Mouse (Mus musculus) cortical plate, adult 2 months (tissue): ENCODE measurements around the gene Csrp1. TPM values are rescaled to one million over a fixed set of nuclear protein-coding genes. Genes with fewer than 3 reads are reported as not detected.

Experiments
- H3K27ac ChIP-seq: fragments of 200-500 bp; 2 replicates; pipeline ENCODE4 v1.5.1; 2012; ENCODE audit warnings: low read length, control low read depth, inconsistent platforms; ENCODE audit not compliant: insufficient read depth
- H3K4me1 ChIP-seq: fragments of 200-500 bp; 2 replicates; pipeline ENCODE4 v1.6.1; 2011; ENCODE audit warnings: low read length; ENCODE audit not compliant: control insufficient read depth, insufficient read depth
- H3K4me3 ChIP-seq: fragments of 200-500 bp; 2 replicates; pipeline ENCODE4 v1.5.1; 2011; ENCODE audit warnings: mild to moderate bottlenecking, low read length, control low read depth; ENCODE audit not compliant: insufficient read depth
- CTCF ChIP-seq: fragments of 200-500 bp; IDR thresholded peaks from 2 replicates; pipeline ENCODE4 v1.5.1; 2011; ENCODE audit warnings: mild to moderate bottlenecking, control low read depth, low read length; ENCODE audit not compliant: insufficient read depth; ENCODE audit errors: extremely low read depth
- POLR2A ChIP-seq: fragments of 200-500 bp; IDR thresholded peaks from 2 replicates; pipeline ENCODE4 v1.6.1; 2011; ENCODE audit warnings: mild to moderate bottlenecking, low read length, control low read depth; ENCODE audit not compliant: insufficient read depth; ENCODE audit errors: extremely low read depth
- polyA plus RNA-seq: library from polyadenylated mRNA; depleted of rRNA; stranded (reverse); fragments of >200 nt; gene quantifications from 2 replicates; pipeline ENCODE4 v1.2.3, GENCODE M21; 2012

The Csrp1 gene
- polyA plus RNA-seq, 1 experiment: 369 TPM

GRCm38 (mm10) chr1:135746248-135746647 lies 26.4 kb downstream of the Csrp1 start:
- Histone ChIP-seq H3K27ac (no peak overlapping the region), H3K4me1 (no peaks in the 10 kb centered on the region), H3K4me3 (no peak overlapping the region)
- TF ChIP-seq CTCF (no peak), POLR2A (no peak)

- peaks cover 3% of the 10 kb centered on the region; the same call in 1 of the 2 replicates for H3K4me1 ChIP-seq
Measured at GRCm38 (mm10) chr1:135752737-135753348, 33.0 kb downstream of the Csrp1 start.

GRCm38 (mm10) chr1:135755287-135755686 lies 35.4 kb downstream of the Csrp1 start:
- Histone ChIP-seq H3K4me1 (peaks cover 3% of the 10 kb centered on the region; the same call in 1 of the 2 replicates), H3K27ac (no peak overlapping the region), H3K4me3 (no peak overlapping the region)
- TF ChIP-seq CTCF: no peak
- TF ChIP-seq POLR2A: no peak

More at GRCm38 (mm10) chr1:135752737-135753348, 33.0 kb downstream of the Csrp1 start:
- no peak for TF ChIP-seq POLR2A
- peak; percentile 88 for TF ChIP-seq CTCF
- Histone ChIP-seq H3K4me3 (no peak overlapping the region), H3K27ac (no peak overlapping the region)

GRCm38 (mm10) chr1:135755913-135756312 lies 36.1 kb downstream of the Csrp1 start:
- Histone ChIP-seq H3K4me3 (no peak overlapping the region), H3K27ac (no peak overlapping the region), H3K4me1 (peaks cover 3% of the 10 kb centered on the region; the same call in 1 of the 2 replicates)
- TF ChIP-seq CTCF: no peak
- no peak for TF ChIP-seq POLR2A

GRCm38 (mm10) chr1:135757287-135757686 lies 37.4 kb downstream of the Csrp1 start:
- Histone ChIP-seq H3K4me3 (no peak overlapping the region), H3K27ac (no peak overlapping the region), H3K4me1 (peaks cover 3% of the 10 kb centered on the region; the same call in 1 of the 2 replicates)
- no peak for TF ChIP-seq CTCF
- TF ChIP-seq POLR2A: no peak

GRCm38 (mm10) chr1:135759685-135760084 lies 39.8 kb downstream of the Csrp1 start:
- peaks cover 3% of the 10 kb centered on the region; the same call in 1 of the 2 replicates for H3K4me1 ChIP-seq
- no peak overlapping the region for H3K4me3 ChIP-seq
- TF ChIP-seq POLR2A (no peak), CTCF (no peak)
- H3K27ac ChIP-seq: no peak overlapping the region

GRCm38 (mm10) chr1:135760216-135760615 lies 40.4 kb downstream of the Csrp1 start:
- TF ChIP-seq POLR2A (no peak), CTCF (0 out of 2 replicates have a peak, but pooled peaks have one; percentile 13)
- Histone ChIP-seq H3K4me1 (peaks cover 3% of the 10 kb centered on the region; the same call in 1 of the 2 replicates), H3K27ac (no peak overlapping the region), H3K4me3 (no peak overlapping the region)

GRCm38 (mm10) chr1:135761728-135762127 lies 41.9 kb downstream of the Csrp1 start:
- H3K4me3 ChIP-seq: no peak overlapping the region
- H3K27ac ChIP-seq: no peak overlapping the region
- no peak for TF ChIP-seq CTCF
- TF ChIP-seq POLR2A: no peak
- peaks cover 3% of the 10 kb centered on the region; the same call in 1 of the 2 replicates for H3K4me1 ChIP-seq

- no peak overlapping the region for H3K27ac ChIP-seq
- TF ChIP-seq POLR2A: no peak
- no peak for TF ChIP-seq CTCF
- H3K4me3 ChIP-seq: no peak overlapping the region
- no peaks in the 10 kb centered on the region; the same call in 1 of the 2 replicates for H3K4me1 ChIP-seq
Measured at GRCm38 (mm10) chr1:135763503-135764205, 43.8 kb downstream of the Csrp1 start.

- TF ChIP-seq CTCF (no peak), POLR2A (no peak)
- Histone ChIP-seq H3K27ac (no peak overlapping the region), H3K4me1 (no peaks in the 10 kb centered on the region; the same call in 1 of the 2 replicates), H3K4me3 (no peak overlapping the region)
Measured at GRCm38 (mm10) chr1:135764206-135764528, 44.3 kb downstream of the Csrp1 start.
